Comparison of ENCODE assay signal across 8 mouse cellular contexts in the genomic region with DNA sequence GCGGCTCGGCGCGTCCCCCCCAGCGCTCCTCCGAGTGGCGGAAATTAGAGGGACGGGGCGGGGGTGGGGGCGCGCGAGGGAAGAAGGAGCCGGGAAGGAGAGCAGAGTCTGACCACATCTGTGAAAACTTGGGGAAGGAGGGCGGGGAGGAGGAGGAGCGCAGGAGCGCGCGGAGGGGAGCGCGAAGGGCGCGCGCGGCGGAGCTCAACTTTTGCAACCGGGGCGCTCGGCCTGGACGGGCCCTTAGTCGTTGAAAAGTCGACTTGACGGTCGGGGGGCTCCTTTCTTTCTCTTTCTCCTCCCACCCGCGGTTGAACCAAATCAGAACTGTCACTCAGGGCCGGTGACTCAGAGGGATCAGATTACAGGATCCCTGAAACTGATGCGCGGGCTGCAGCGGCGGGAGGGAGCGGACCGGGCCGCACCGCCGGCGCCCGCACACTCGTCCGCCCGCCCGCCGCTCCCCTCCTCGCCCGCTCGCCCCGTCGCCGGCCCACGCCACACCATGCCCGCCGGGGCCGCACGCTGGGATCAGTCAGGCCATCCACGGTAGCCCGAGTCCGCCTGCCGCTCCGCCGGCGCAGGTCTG. TPM values are rescaled to one million over a fixed set of nuclear protein-coding genes. Genes with fewer than 3 reads are reported as not detected.
DNase-seq lines count a peak whose midpoint lies in the region; ATAC-seq and TF ChIP-seq lines count a peak whose summit lies in the region.

No protein-coding gene starts in this region.

- TF ChIP-seq POLR2A in thymus, adult 2 months (IDR thresholded peaks at IDR 0.05; ENCODE audit: control insufficient read depth, extremely low read depth, insufficient read depth, low read length, poor library complexity), result no peak

- H3K27ac ChIP-seq in thymus, adult 2 months (ENCODE audit: control insufficient read depth, insufficient read depth, low read length), result no peak overlapping the region
- peak overlapping the region; percentile 99 for H3K27ac ChIP-seq in embryonic facial prominence, embryonic 13.5 days
- peak overlapping the region; percentile 91 for H3K27ac ChIP-seq in heart, embryonic 12.5 days (ENCODE audit: poor library complexity, severe bottlenecking)
- H3K27ac ChIP-seq in stomach, embryonic 14.5 days (ENCODE audit: low read length), result peak overlapping the region; percentile 99

- H3K9me3 ChIP-seq in embryonic facial prominence, embryonic 13.5 days, result no peaks in the 10 kb centered on the region
- H3K9me3 ChIP-seq in heart, embryonic 12.5 days (replicated peaks), result no peaks in the 10 kb centered on the region
- H3K9me3 ChIP-seq in stomach, embryonic 14.5 days (ENCODE audit: control insufficient read depth, low read depth, low read length), result no peaks in the 10 kb centered on the region

- H3K4me3 ChIP-seq in thymus, adult 2 months (ENCODE audit: control insufficient read depth, insufficient read depth, low read length), result peak overlapping the region; percentile 22
- H3K4me3 ChIP-seq in embryonic facial prominence, embryonic 13.5 days, result peak overlapping the region; percentile 95
- H3K4me3 ChIP-seq in heart, embryonic 12.5 days, result peak overlapping the region; percentile 79
- peak overlapping the region; percentile 90 for H3K4me3 ChIP-seq in stomach, embryonic 14.5 days (ENCODE audit: low read depth, low read length)

- H3K4me1 ChIP-seq in thymus, adult 2 months (replicated peaks; ENCODE audit: control insufficient read depth, insufficient read depth, low read length), result no peaks in the 10 kb centered on the region
- H3K4me1 ChIP-seq in embryonic facial prominence, embryonic 13.5 days, result peaks cover 37% of the 10 kb centered on the region
- H3K4me1 ChIP-seq in heart, embryonic 12.5 days (replicated peaks), result peaks cover 11% of the 10 kb centered on the region; the same call in 1 of the 2 replicates
- H3K4me1 ChIP-seq in stomach, embryonic 14.5 days (ENCODE audit: control insufficient read depth, insufficient read depth, low read length), result peaks cover 18% of the 10 kb centered on the region

- 2% methylated on average over 66 of the region's 70 CpGs for WGBS in thymus, adult 2 months
- WGBS in embryonic facial prominence, embryonic 13.5 days, result under 1% methylated on average over 62 of the region's 70 CpGs
- 1% methylated on average over 60 of the region's 70 CpGs for WGBS in heart, embryonic 12.5 days
- WGBS in stomach, embryonic 14.5 days, result under 1% methylated on average over 70 of the region's 70 CpGs

- H3K36me3 ChIP-seq in thymus, adult 2 months (ENCODE audit: control insufficient read depth, insufficient read depth, low read length), result no peaks in the 10 kb centered on the region
- H3K36me3 ChIP-seq in embryonic facial prominence, embryonic 13.5 days, result no peaks in the 10 kb centered on the region
- no peaks in the 10 kb centered on the region for H3K36me3 ChIP-seq in heart, embryonic 12.5 days
- H3K36me3 ChIP-seq in stomach, embryonic 14.5 days (ENCODE audit: control insufficient read depth, insufficient read depth, low read length), result no peaks in the 10 kb centered on the region

- H3K27me3 ChIP-seq in thymus, adult 2 months (ENCODE audit: control insufficient read depth, insufficient read depth, low read length), result peaks cover 6% of the 10 kb centered on the region; the same call in 1 of the 2 replicates
- H3K27me3 ChIP-seq in embryonic facial prominence, embryonic 13.5 days, result no peaks in the 10 kb centered on the region
- H3K27me3 ChIP-seq in heart, embryonic 12.5 days (replicated peaks), result peaks cover 12% of the 10 kb centered on the region
- H3K27me3 ChIP-seq in stomach, embryonic 14.5 days (ENCODE audit: control insufficient read depth, insufficient read depth, low read length), result no peaks in the 10 kb centered on the region

- no peak for DNase-seq in thymus, adult 2 months
- DNase-seq in thymus, adult 18-20 months, result no peak
- peak; percentile 63 for DNase-seq in kidney, postnatal 14 days
- DNase-seq in lung, postnatal 4 days, result peak; percentile 73 to 83
- DNase-seq in layer of hippocampus, adult 9-11 months, result no peak

- peak; percentile 83 for ATAC-seq in embryonic facial prominence, embryonic 13.5 days (ENCODE audit: insufficient number of reproducible peaks, insufficient read depth, low FRiP score, low TSS enrichment, low read depth)
- ATAC-seq in heart, embryonic 12.5 days (ENCODE audit: insufficient number of reproducible peaks, low FRiP score), result peak; percentile 84
- ATAC-seq in stomach, embryonic 14.5 days (ENCODE audit: insufficient number of reproducible peaks, insufficient read depth, low FRiP score, low read depth), result peak; percentile 79

- H3K4me2 ChIP-seq in embryonic facial prominence, embryonic 13.5 days, result peak overlapping the region; percentile 62
- peak overlapping the region; percentile 90 for H3K4me2 ChIP-seq in heart, embryonic 12.5 days
- peak overlapping the region; percentile 55 for H3K4me2 ChIP-seq in stomach, embryonic 14.5 days (replicated peaks; ENCODE audit: low read depth, low read length)

- no peak for TF ChIP-seq CTCF in thymus, adult 2 months (IDR thresholded peaks at IDR 0.05; ENCODE audit: borderline replicate concordance, control insufficient read depth, extremely low read depth, insufficient read depth, low read length, poor library complexity)

- peak overlapping the region; percentile 98 for H3K9ac ChIP-seq in embryonic facial prominence, embryonic 13.5 days
- H3K9ac ChIP-seq in heart, embryonic 12.5 days, result peak overlapping the region; percentile 86
- peak overlapping the region; percentile 90 for H3K9ac ChIP-seq in stomach, embryonic 14.5 days (replicated peaks; ENCODE audit: low read depth, low read length)

RNA-seq across cellular contexts. Expression of a gene that starts 0.6 kb away (rescaled TPM):
- 2.1 and 2.3 TPM in 2 replicates for polyA plus RNA-seq in thymus, adult 2 months (2012; rRNA removed)
- 32.8 and 38.3 TPM in 2 replicates for polyA plus RNA-seq in embryonic facial prominence, embryonic 13.5 days (2015; fragmentation: Nextera tagmentation; extraction: Ambion mirVana)
- polyA plus RNA-seq in heart, embryonic 12.5 days (2016; fragmentation: Nextera tagmentation; extraction: Ambion mirVana), result 10.0 and 11.5 TPM in 2 replicates
- 33.5 and 35.2 TPM in 2 replicates for polyA plus RNA-seq in stomach, embryonic 14.5 days (2014; fragmentation: Nextera tagmentation; extraction: Ambion mirVana)

Comparison
In these comparisons a context has a peak if more than half of its experiments do, and no peak if none do; other contexts are left out.
1. DNase-seq: peak in kidney, postnatal 14 days (single experiment) and lung, postnatal 4 days (2 of 2); none in thymus, adult 2 months (single experiment), thymus, adult 18-20 months (0 of 2) and layer of hippocampus, adult 9-11 months (single experiment).
2. H3K4me3 ChIP-seq: peak in every context shown above with its lines; median percentile 95 in embryonic facial prominence, embryonic 13.5 days; 90 in stomach, embryonic 14.5 days; 79 in heart, embryonic 12.5 days; 22 in thymus, adult 2 months.
3. Peak in every context shown above with its lines, with median percentiles within 50 percentile points of each other: ATAC-seq, H3K4me2 ChIP-seq and H3K9ac ChIP-seq.